Mouse (Mus musculus): ENCODE results near the gene Arpc3. TPM values are rescaled to one million over a fixed set of nuclear protein-coding genes. Genes with fewer than 3 reads are reported as not detected.
"Not testable (repeated sequence)": the region's sequence is repeated elsewhere in the genome, so short reads cannot be mapped to it uniquely, and the experiment has no call there.

The Arpc3 gene
- total RNA-seq, 2 experiments from 2014 or later = 260 to 262 TPM

- DNase-seq = no peak
Measured at GRCm38 (mm10) chr5:122399871-122400270, 8.2 kb downstream of the Arpc3 start.

- DNase-seq = peak; percentile 53 to 56
Measured at GRCm38 (mm10) chr5:122400628-122401302, 9.1 kb downstream of the Arpc3 start.

GRCm38 (mm10) chr5:122401303-122401640, 9.6 kb downstream of the Arpc3 start:
- peak; percentile 70 to 75 for DNase-seq

GRCm38 (mm10) chr5:122402160-122402559, 10.5 kb downstream of the Arpc3 start:
- no peak for DNase-seq

GRCm38 (mm10) chr5:122402772-122403171, 11.1 kb downstream of the Arpc3 start:
- peak in 1 of 2 experiments; percentile 51 for DNase-seq

GRCm38 (mm10) chr5:122403362-122403761, 11.7 kb downstream of the Arpc3 start:
- DNase-seq = no peak

- no peak for DNase-seq
Measured at GRCm38 (mm10) chr5:122405537-122405936, 13.9 kb downstream of the Arpc3 start.

- no peak for DNase-seq
Measured at GRCm38 (mm10) chr5:122409692-122410645, 18.3 kb downstream of the Arpc3 start.

GRCm38 (mm10) chr5:122411892-122412291, 20.2 kb downstream of the Arpc3 start:
- DNase-seq = no peak

- DNase-seq = no peak
Measured at GRCm38 (mm10) chr5:122412826-122413225, 21.1 kb downstream of the Arpc3 start.

- DNase-seq = no peak
Measured at GRCm38 (mm10) chr5:122414351-122414750, 22.7 kb downstream of the Arpc3 start.

- DNase-seq = no peak
Measured at GRCm38 (mm10) chr5:122415465-122415864, 23.8 kb downstream of the Arpc3 start.

GRCm38 (mm10) chr5:122420676-122421075, 29.0 kb downstream of the Arpc3 start:
- not testable (repeated sequence) for DNase-seq

GRCm38 (mm10) chr5:122421271-122422068, 29.8 kb downstream of the Arpc3 start, which contains the start of gene Anapc7:
Anapc7 (plus strand) TSS chr5:122421693.
- no peak for DNase-seq

- DNase-seq = peak; percentile 89 to 90
Measured at GRCm38 (mm10) chr5:122422071-122422964, 30.6 kb downstream of the Arpc3 start.

GRCm38 (mm10) chr5:122423083-122423482, 31.4 kb downstream of the Arpc3 start:
- no peak for DNase-seq

- DNase-seq = no peak
Measured at GRCm38 (mm10) chr5:122425550-122425949, 33.9 kb downstream of the Arpc3 start.

- no peak for DNase-seq
Measured at GRCm38 (mm10) chr5:122430036-122430775, 38.5 kb downstream of the Arpc3 start.

- DNase-seq = no peak
Measured at GRCm38 (mm10) chr5:122431221-122431620, 39.5 kb downstream of the Arpc3 start.

- DNase-seq = no peak
Measured at GRCm38 (mm10) chr5:122434541-122434940, 42.9 kb downstream of the Arpc3 start.

All from layer of hippocampus, postnatal 36 days (tissue).